Mouse (Mus musculus) lung, embryonic 16.5 days (tissue): Measurements from ENCODE around the gene Ap4m1. TPM values are rescaled to one million over a fixed set of nuclear protein-coding genes. Genes with fewer than 3 reads are reported as not detected.
"Not testable (repeated sequence)": the region's sequence is repeated elsewhere in the genome, so short reads cannot be mapped to it uniquely, and the experiment has no call there.

ENCODE experiments used
- ATAC-seq: fragments of 200-750 bp; cut with Nextera tagmentation; 2 replicates; pipeline ENCODE4 v1.8.0; 2017; ENCODE audit warnings: low read depth, mild to moderate bottlenecking, moderate library complexity
- H3K27ac ChIP-seq: fragments of 300-500 bp; sonication (generic); 2 replicates; pipeline ENCODE4 v1.5.1; 2014; ENCODE audit warnings: mild to moderate bottlenecking, control low read depth, low read length
- H3K27me3 ChIP-seq: fragments of 300-500 bp; sonication (generic); 2 replicates; pipeline ENCODE4 v1.6.1; 2014; ENCODE audit warnings: low read depth, low read length, mixed read lengths; ENCODE audit not compliant: control insufficient read depth, insufficient read depth
- H3K36me3 ChIP-seq: fragments of 300-500 bp; sonication (generic); 2 replicates; pipeline ENCODE4 v1.6.1; 2014; ENCODE audit warnings: low read length; ENCODE audit not compliant: control insufficient read depth, insufficient read depth
- H3K4me1 ChIP-seq: fragments of 300-500 bp; sonication (generic); replicated peaks from 2 replicates; pipeline ENCODE4 v1.6.1; 2014; ENCODE audit warnings: low read length, mixed read lengths; ENCODE audit not compliant: control insufficient read depth, insufficient read depth
- H3K4me2 ChIP-seq: fragments of 300-500 bp; sonication (generic); 2 replicates; pipeline ENCODE4 v1.6.1; 2014; ENCODE audit warnings: low read depth, low read length, control low read depth
- H3K4me3 ChIP-seq: fragments of 300-500 bp; sonication (generic); 2 replicates; pipeline ENCODE4 v1.5.1; 2014; ENCODE audit warnings: mild to moderate bottlenecking, low read length, control low read depth
- H3K9ac ChIP-seq: fragments of 300-500 bp; sonication (generic); 2 replicates; pipeline ENCODE4 v1.6.1; 2014; ENCODE audit warnings: low read length, control low read depth
- H3K9me3 ChIP-seq: fragments of 300-500 bp; sonication (generic); 2 replicates; pipeline ENCODE4 v1.6.1; 2016; ENCODE audit warnings: low read length; ENCODE audit not compliant: control insufficient read depth
- WGBS: fragments of 180-500 bp; shearing (Covaris S2); extraction: QIAGEN DNeasy Blood & Tissue Kit; methylation state at CpG from one replicate; pipeline ENCODE4 v1.1.7; 2014; 5-methylcytosine and 5-hydroxymethylcytosine counted together
- polyA plus RNA-seq: library from polyadenylated mRNA; unstranded; fragments of >200 nt; fragmentation: Nextera tagmentation; extraction: Ambion mirVana; gene quantifications from 2 replicates; pipeline ENCODE4 v1.2.1, GENCODE M21; 2015

Ap4m1 gene
- polyA plus RNA-seq, 1 experiment from 2014 or later = 26.2 TPM

DNA sequence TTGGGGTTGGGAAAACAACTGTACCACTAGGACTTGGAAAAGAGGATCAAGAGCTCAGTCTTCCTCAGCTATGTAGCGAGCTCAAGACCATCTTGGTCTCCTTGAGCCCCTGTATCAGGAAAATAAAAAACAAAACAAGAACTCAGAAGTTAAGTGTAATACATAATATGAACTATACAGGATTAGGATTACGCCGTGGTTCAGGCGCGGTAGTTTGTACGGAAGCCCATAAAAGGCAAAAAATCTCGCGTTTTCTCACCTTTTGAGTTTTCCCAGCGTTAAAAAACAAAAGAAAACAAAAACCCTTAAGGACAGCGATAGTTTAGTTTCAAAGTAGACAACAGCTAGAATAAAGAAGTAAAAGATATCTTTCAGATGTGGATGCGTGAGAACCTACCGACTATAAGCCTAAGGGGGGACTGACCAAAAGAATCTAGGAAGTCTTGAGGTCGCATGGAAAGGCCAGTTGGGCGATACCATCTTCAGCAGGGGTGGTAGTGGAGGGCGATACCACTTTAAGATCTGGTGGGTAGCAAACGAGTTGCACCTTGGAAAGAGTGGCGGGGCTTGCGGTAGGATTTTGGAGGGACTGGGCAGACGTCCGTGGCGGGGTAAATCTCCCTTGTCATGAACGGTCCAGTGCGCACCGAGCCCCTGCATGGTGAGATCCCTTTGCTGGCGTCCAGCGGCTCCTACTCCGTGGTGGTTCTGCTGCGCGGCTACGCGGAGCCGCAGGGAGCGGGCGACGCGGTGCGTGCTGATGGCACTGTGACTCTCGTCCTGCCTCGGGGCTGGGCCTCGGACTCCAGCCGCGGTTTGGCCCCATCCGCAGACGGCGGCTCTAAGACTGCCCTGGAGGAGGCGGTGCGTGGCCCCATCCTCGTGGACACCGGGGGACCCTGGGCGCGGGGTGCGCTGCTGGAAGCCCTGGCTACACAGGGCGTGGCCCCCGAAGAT, 22.2 kb downstream of the Ap4m1 start, which contains the start of gene Mblac1:
Gene Mblac1, plus strand, starts transcription at position 544 of the 957 bp plus-strand sequence.
- Histone ChIP-seq H3K4me1 (peaks cover 3% of the 10 kb centered on the region), H3K9me3 (no peaks in the 10 kb centered on the region), H3K4me2 (peak within 1 kb of the TSS; percentile 97), H3K4me3 (peak within 1 kb of the TSS; percentile 68), H3K36me3 (no peaks in the 10 kb centered on the region), H3K27ac (peak within 1 kb of the TSS; percentile 91), H3K27me3 (no peaks in the 10 kb centered on the region), H3K9ac (peak within 1 kb of the TSS; percentile 89)
- ATAC-seq = peak; percentile 88
- WGBS = 6% methylated on average over 54 of the region's 54 CpGs

- Histone ChIP-seq H3K36me3 (no peaks in the 10 kb centered on the region), H3K9me3 (no peaks in the 10 kb centered on the region), H3K9ac (peak overlapping the region; percentile 89), H3K27me3 (no peaks in the 10 kb centered on the region), H3K27ac (peak overlapping the region; percentile 91), H3K4me2 (peak overlapping the region; percentile 97), H3K4me3 (peak overlapping the region; percentile 68), H3K4me1 (peaks cover 3% of the 10 kb centered on the region)
- WGBS = under 1% methylated on average over 29 of the region's 29 CpGs
- ATAC-seq = peak; percentile 67
These were observed 23.0 kb downstream of the Ap4m1 start for GRCm38 (mm10) chr5:138194755-138195345.

DNA sequence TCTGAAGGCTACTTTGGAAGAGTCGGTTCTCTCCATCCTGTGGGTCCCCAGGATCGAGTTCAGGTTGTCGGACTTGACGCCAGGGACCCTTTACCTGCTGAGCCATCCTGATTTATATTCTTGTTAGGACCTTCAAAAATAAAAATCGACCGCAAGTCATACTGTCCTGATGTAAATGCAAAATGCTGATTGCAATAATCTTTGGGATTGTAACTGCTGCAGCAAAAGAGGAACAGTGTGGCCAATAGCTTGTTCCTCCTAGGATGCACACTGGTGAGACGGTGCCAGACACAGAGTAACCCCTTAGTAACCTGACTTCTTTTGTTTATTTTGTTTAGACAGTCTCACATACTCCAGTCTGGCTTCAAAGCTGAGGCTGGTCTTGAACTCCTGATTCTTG, 23.7 kb downstream of the Ap4m1 start:
- Histone ChIP-seq H3K9me3 (no peaks in the 10 kb centered on the region), H3K4me3 (no peak overlapping the region), H3K9ac (no peak overlapping the region), H3K4me1 (peaks cover 3% of the 10 kb centered on the region), H3K27me3 (no peaks in the 10 kb centered on the region), H3K27ac (no peak overlapping the region), H3K4me2 (peak overlapping the region; percentile 97), H3K36me3 (no peaks in the 10 kb centered on the region)
- whole genome bisulfite sequencing = 58% methylated on average over 7 of the region's 7 CpGs
- ATAC-seq = no peak

DNA sequence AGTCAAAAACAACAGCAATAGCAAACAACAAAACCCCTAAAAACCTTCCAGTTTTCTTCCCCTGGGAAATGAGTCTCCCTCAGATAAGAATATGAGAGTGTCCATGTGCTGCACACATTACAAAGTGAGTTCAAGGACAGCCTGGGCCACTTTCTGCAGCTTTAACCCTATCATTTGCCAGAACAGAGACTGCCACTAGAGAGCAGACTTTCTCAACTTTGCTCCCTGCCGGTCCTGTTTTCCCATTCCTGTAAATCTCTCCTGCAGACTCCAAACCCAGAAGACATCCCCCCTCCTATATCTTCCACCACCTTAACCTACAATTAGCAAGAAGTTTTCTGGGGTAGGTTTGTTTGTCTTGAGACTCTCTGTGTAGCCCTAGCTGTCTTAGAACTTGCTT, 27.8 kb downstream of the Ap4m1 start:
- 5% methylated on average over 1 of the region's 1 CpGs for WGBS

DNA sequence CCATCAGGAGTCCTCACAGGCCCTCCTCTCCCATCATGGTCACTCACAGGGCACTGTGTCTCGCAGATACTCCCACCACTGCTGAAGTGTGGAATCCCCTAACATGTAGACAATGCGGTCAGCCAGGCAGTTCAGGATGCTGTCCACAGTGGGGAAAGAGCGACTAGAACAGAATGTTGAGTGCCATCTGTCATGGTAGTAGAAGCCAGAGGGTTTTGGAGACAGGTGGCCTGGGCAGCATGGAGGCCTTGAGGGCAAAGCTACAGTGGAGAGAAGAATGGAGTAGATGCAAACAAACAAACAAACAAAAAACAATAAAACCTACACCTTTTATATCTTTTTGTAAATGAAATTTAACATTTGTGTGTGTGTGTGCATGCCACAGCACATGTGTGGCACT, 30.3 kb downstream of the Ap4m1 start:
- Histone ChIP-seq H3K9ac (no peak overlapping the region), H3K4me3 (no peak overlapping the region), H3K9me3 (0 out of 2 replicates have a peak, but pooled peaks cover 3% of the 10 kb centered on the region), H3K36me3 (no peaks in the 10 kb centered on the region), H3K27me3 (no peaks in the 10 kb centered on the region), H3K4me1 (no peaks in the 10 kb centered on the region), H3K27ac (no peak overlapping the region), H3K4me2 (no peak overlapping the region)
- ATAC-seq = no peak
- 83% methylated on average over 3 of the region's 3 CpGs for WGBS

More for the DNA sequence above, 27.8 kb downstream of the Ap4m1 start:
- no peak for ATAC-seq
- Histone ChIP-seq H3K27me3 (no peaks in the 10 kb centered on the region), H3K27ac (no peak overlapping the region), H3K9ac (no peak overlapping the region), H3K36me3 (no peaks in the 10 kb centered on the region), H3K4me3 (no peak overlapping the region), H3K4me1 (peaks cover 3% of the 10 kb centered on the region), H3K9me3 (no peaks in the 10 kb centered on the region), H3K4me2 (no peak overlapping the region)

- H3K9ac ChIP-seq = no peak overlapping the region
- H3K4me3 ChIP-seq = no peak overlapping the region
- no peak overlapping the region for H3K27ac ChIP-seq
- no peak for ATAC-seq
- no peak overlapping the region for H3K4me2 ChIP-seq
- H3K9me3 ChIP-seq = 0 out of 2 replicates have a peak, but pooled peaks cover 3% of the 10 kb centered on the region
- no peaks in the 10 kb centered on the region for H3K4me1 ChIP-seq
- 65% methylated on average over 1 of the region's 1 CpGs for WGBS
- no peaks in the 10 kb centered on the region for H3K27me3 ChIP-seq
- no peaks in the 10 kb centered on the region for H3K36me3 ChIP-seq
These were observed 35.5 kb downstream of the Ap4m1 start for GRCm38 (mm10) chr5:138207253-138207652.

DNA sequence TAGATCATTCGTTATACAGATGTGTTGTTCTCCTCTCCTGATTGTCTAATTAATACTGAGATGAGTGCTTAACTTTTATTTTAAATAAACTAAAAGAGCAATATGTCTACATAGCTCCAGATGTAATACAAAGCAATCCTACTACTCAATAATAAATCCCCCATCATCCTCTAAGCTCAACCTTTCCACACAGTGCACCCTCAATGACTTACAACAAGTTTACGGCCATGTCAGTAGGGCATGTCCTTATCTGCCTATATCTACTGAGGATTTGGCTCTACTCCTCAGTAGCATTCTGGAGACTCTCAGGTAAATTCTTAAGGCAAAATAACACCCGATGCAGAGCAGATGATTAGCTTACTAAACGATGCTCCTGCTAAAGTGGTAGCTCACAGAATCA, 36.1 kb downstream of the Ap4m1 start:
- no peak overlapping the region for H3K4me2 ChIP-seq
- no peak overlapping the region for H3K27ac ChIP-seq
- H3K27me3 ChIP-seq = no peaks in the 10 kb centered on the region
- 83% methylated on average over 4 of the region's 4 CpGs for WGBS
- H3K4me3 ChIP-seq = no peak overlapping the region
- H3K4me1 ChIP-seq = no peaks in the 10 kb centered on the region
- no peak for ATAC-seq
- 0 out of 2 replicates have a peak, but pooled peaks cover 3% of the 10 kb centered on the region for H3K9me3 ChIP-seq
- no peak overlapping the region for H3K9ac ChIP-seq
- no peaks in the 10 kb centered on the region for H3K36me3 ChIP-seq

- H3K4me1 ChIP-seq, H3K27me3 ChIP-seq, H3K36me3 ChIP-seq, H3K4me2 ChIP-seq, H3K4me3 ChIP-seq, H3K9me3 ChIP-seq, H3K27ac ChIP-seq, H3K9ac ChIP-seq, ATAC-seq: not testable (repeated sequence)
- WGBS = 89% methylated on average over 13 of the region's 13 CpGs
These were observed 44.8 kb downstream of the Ap4m1 start for GRCm38 (mm10) chr5:138216632-138217031.

DNA sequence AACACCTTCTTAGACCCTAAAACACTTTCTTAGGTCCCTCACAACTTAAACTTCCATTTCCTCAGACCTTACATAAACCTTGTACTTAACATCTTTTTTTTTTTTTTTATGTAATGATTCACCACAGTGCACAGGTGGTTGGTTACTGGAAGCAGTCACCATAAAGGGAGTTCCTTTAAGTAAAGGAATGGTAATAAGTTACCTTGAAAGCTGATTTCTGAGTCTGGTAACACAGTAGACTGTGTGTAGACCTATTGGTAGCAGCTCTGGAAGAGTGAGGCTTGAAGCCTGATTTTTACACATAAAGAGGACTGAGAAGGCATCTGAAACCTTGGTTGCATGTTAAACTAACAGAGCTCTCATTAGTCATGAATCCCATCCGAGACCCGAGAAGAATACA, 48.1 kb downstream of the Ap4m1 start:
- H3K27ac ChIP-seq = no peak overlapping the region
- no peaks in the 10 kb centered on the region for H3K36me3 ChIP-seq
- H3K4me1 ChIP-seq = no peaks in the 10 kb centered on the region
- WGBS = 27% methylated on average over 2 of the region's 2 CpGs
- ATAC-seq = no peak
- no peak overlapping the region for H3K4me2 ChIP-seq
- no peak overlapping the region for H3K4me3 ChIP-seq
- H3K9me3 ChIP-seq = no peaks in the 10 kb centered on the region; the same call in 1 of the 2 replicates
- H3K27me3 ChIP-seq = no peaks in the 10 kb centered on the region
- H3K9ac ChIP-seq = no peak overlapping the region
